8 mouse cellular contexts compared by ENCODE assay signal in the genomic region with DNA sequence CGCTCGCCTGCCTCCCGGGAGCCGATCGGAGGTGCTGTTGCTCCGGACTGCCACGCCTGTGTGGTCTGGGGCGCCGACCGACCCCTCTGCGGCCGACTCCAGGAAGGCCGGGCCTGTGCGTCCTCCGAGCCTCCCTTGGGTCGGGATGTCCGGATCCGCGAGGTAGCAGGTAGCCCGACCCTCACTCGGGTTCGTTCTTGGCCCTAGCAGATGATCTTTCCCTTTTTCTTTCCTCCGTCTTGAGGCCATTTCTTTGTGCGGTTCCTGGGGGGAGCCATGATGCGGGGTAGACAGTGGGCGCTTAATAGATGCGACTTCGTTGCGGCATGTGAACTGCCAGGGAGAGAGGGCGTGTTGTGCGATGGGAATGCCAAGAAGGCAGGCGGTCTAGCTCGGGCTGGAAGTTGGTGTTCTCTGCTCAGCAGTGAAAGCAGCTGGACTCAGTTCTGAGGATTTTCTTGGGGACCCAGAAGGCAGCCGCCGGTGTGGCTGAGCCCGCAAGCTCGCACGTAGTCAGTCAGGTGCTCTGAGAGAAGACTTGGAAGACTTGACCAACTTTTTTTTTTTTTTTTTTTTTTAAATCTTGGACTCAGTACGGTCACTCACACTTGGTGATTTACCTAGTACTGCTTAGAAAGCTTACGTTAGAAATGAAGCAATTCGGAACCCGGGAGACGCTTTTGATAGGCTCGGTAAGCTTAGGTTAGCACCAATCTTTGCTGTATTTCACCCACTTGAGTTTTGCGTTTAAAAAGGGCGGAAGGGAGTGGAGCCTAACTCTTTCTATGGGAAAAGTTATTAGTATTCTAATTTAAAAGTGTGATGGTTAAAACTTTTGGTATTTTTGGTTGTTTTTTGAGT. TPM values are rescaled to one million over a fixed set of nuclear protein-coding genes. Genes with fewer than 3 reads are reported as not detected.
A peak's percentile ranks its signal among the peaks of the same experiment; 100 is the strongest.
DNase-seq lines count a peak whose midpoint lies in the region; ATAC-seq lines count a peak whose summit lies in the region.

No protein-coding gene starts in this region.

- H3K27me3 ChIP-seq in kidney, embryonic 14.5 days (ENCODE audit: control insufficient read depth, insufficient read depth, low read length), result no peaks in the 10 kb centered on the region
- H3K27me3 ChIP-seq in forebrain, embryonic 10.5 days (ENCODE audit: poor library complexity, severe bottlenecking), result no peaks in the 10 kb centered on the region
- H3K27me3 ChIP-seq in hindbrain, embryonic 14.5 days (ENCODE audit: control insufficient read depth, insufficient read depth, low read length), result no peaks in the 10 kb centered on the region

- 1% methylated on average over 46 of the region's 46 CpGs for WGBS in kidney, embryonic 14.5 days
- WGBS in forebrain, embryonic 10.5 days, result 1% methylated on average over 46 of the region's 46 CpGs
- under 1% methylated on average over 46 of the region's 46 CpGs for WGBS in hindbrain, embryonic 14.5 days

- intact Hi-C loops in left cerebral cortex, postnatal 14 days (cut with DNase I), result no loop called here

- no peak for DNase-seq in kidney, adult 11 months
- peak; percentile 55 for DNase-seq in adrenal gland, postnatal 10 days
- no peak for DNase-seq in forebrain, embryonic 10.5 days (ENCODE audit: extremely low spot score, low spot score)
- peak; percentile 51 for DNase-seq in hindbrain, embryonic 14.5 days (ENCODE audit: low spot score)
- peak; percentile 54 to 58 for DNase-seq in left cerebral cortex, postnatal 14 days (ENCODE audit: low spot score in 2 of 2)
- DNase-seq in mesoderm, embryonic 11.5 days (ENCODE audit: low read depth, low spot score), result peak; percentile 45
- peak; percentile 49 for DNase-seq in telencephalon, adult 2 months (ENCODE audit: low read depth, low spot score)

- H3K4me3 ChIP-seq in kidney, embryonic 14.5 days (ENCODE audit: low read length), result peak overlapping the region; percentile 78
- peak overlapping the region; percentile 81 for H3K4me3 ChIP-seq in forebrain, embryonic 10.5 days
- H3K4me3 ChIP-seq in hindbrain, embryonic 14.5 days (replicated peaks; ENCODE audit: low read length), result peak overlapping the region; percentile 96

- H3K9ac ChIP-seq in kidney, embryonic 14.5 days (ENCODE audit: low read depth, low read length), result peak overlapping the region; percentile 80
- peak overlapping the region; percentile 93 for H3K9ac ChIP-seq in hindbrain, embryonic 14.5 days

- peak overlapping the region; percentile 62 for H3K4me2 ChIP-seq in kidney, embryonic 14.5 days (replicated peaks; ENCODE audit: low read depth, low read length)
- H3K4me2 ChIP-seq in hindbrain, embryonic 14.5 days (replicated peaks), result peak overlapping the region; percentile 55

- H3K4me1 ChIP-seq in kidney, embryonic 14.5 days (ENCODE audit: control insufficient read depth, insufficient read depth, low read length), result 0 out of 2 replicates have a peak, but pooled peaks cover 3% of the 10 kb centered on the region
- H3K4me1 ChIP-seq in forebrain, embryonic 10.5 days, result peaks cover 10% of the 10 kb centered on the region
- H3K4me1 ChIP-seq in hindbrain, embryonic 14.5 days (replicated peaks; ENCODE audit: control insufficient read depth, insufficient read depth, low read length), result peaks cover 13% of the 10 kb centered on the region

- H3K9me3 ChIP-seq in kidney, embryonic 14.5 days (ENCODE audit: control insufficient read depth, low read length), result no peaks in the 10 kb centered on the region
- H3K9me3 ChIP-seq in forebrain, embryonic 10.5 days, result no peaks in the 10 kb centered on the region
- no peaks in the 10 kb centered on the region for H3K9me3 ChIP-seq in hindbrain, embryonic 14.5 days (ENCODE audit: control insufficient read depth, low read length)

- ATAC-seq in kidney, embryonic 14.5 days (ENCODE audit: low FRiP score, low TSS enrichment), result peak; percentile 33
- peak; percentile 57 for ATAC-seq in hindbrain, embryonic 14.5 days (ENCODE audit: low FRiP score)

- H3K36me3 ChIP-seq in kidney, embryonic 14.5 days (ENCODE audit: control insufficient read depth, insufficient read depth, low read length), result no peaks in the 10 kb centered on the region
- no peaks in the 10 kb centered on the region for H3K36me3 ChIP-seq in forebrain, embryonic 10.5 days (replicated peaks)
- no peaks in the 10 kb centered on the region for H3K36me3 ChIP-seq in hindbrain, embryonic 14.5 days (replicated peaks; ENCODE audit: control insufficient read depth, insufficient read depth)

- peak overlapping the region; percentile 85 for H3K27ac ChIP-seq in kidney, embryonic 14.5 days (ENCODE audit: low read depth, low read length)
- peak overlapping the region; percentile 91 for H3K27ac ChIP-seq in forebrain, embryonic 10.5 days
- H3K27ac ChIP-seq in hindbrain, embryonic 14.5 days, result peak overlapping the region; percentile 91

RNA-seq across cellular contexts. Expression of gene Kdm4c, which starts 10.2 kb away (rescaled TPM):
- polyA plus RNA-seq in kidney, embryonic 14.5 days (2014; fragmentation: Nextera tagmentation; extraction: Ambion mirVana), result 7.4 and 17.3 TPM in 2 replicates
- 10 to 100 TPM; 18.3 to 21.3 TPM for total RNA-seq in adrenal gland, postnatal 10 days (2021)
- 9.0 and 9.9 TPM in 2 replicates for polyA plus RNA-seq in forebrain, embryonic 10.5 days (2016; fragmentation: Nextera tagmentation; extraction: Ambion mirVana)
- 19.4 and 19.8 TPM in 2 replicates for polyA plus RNA-seq in hindbrain, embryonic 14.5 days (2014; fragmentation: Nextera tagmentation; extraction: Ambion mirVana)
- 10 to 100 TPM; 20.6 to 21.1 TPM for total RNA-seq in left cerebral cortex, postnatal 14 days (2021)

Comparison
In these comparisons a context has a peak if more than half of its experiments do, and no peak if none do; other contexts are left out.
1. DNase-seq: peak in adrenal gland, postnatal 10 days (single experiment), hindbrain, embryonic 14.5 days (single experiment), left cerebral cortex, postnatal 14 days (2 of 2), mesoderm, embryonic 11.5 days (single experiment) and telencephalon, adult 2 months (single experiment); none in kidney, adult 11 months (single experiment) and forebrain, embryonic 10.5 days (single experiment).
2. Peak in every context shown above with its lines, with median percentiles within 50 percentile points of each other: H3K27ac ChIP-seq and H3K4me3 ChIP-seq.